Mouse (Mus musculus) testis, adult 2 months (tissue): ENCODE data around the gene Cnnm1.

ENCODE experiments used
- CTCF ChIP-seq: fragments of 200-500 bp; IDR thresholded peaks from 2 replicates; pipeline ENCODE4 v1.5.1; 2012; ENCODE audit warnings: low read depth, mild to moderate bottlenecking, inconsistent platforms, low read length, moderate library complexity; ENCODE audit not compliant: control insufficient read depth, insufficient read depth, insufficient replicate concordance
- POLR2A ChIP-seq: fragments of 200-500 bp; IDR thresholded peaks from 2 replicates; pipeline ENCODE4 v1.6.1; 2012; ENCODE audit warnings: low read depth, mild to moderate bottlenecking, inconsistent platforms, low read length, moderate library complexity; ENCODE audit not compliant: control insufficient read depth

GRCm38 (mm10) chr19:43467927-43468685 lies 27.9 kb downstream of the Cnnm1 start:
- no peak for TF ChIP-seq CTCF
- TF ChIP-seq POLR2A, result no peak
